Mouse (Mus musculus): Measurements from ENCODE around the gene Natd1.

Gene Natd1

GRCm38 (mm10) chr11:60931869-60932481 is 17.4 kb upstream of the Natd1 start, which contains the start of gene Map2k3:
Gene Map2k3 (plus strand): TSS chr11:60932033.
- peak; percentile 95 for DNase-seq (ENCODE audit: low spot score in 2 of 2)

GRCm38 (mm10) chr11:60931282-60931868 is 16.8 kb upstream of the Natd1 start:
- DNase-seq (ENCODE audit: low spot score in 2 of 2), result no peak

GRCm38 (mm10) chr11:60930724-60931281 is 16.3 kb upstream of the Natd1 start:
- no peak for DNase-seq (ENCODE audit: low spot score in 2 of 2)

DNA sequence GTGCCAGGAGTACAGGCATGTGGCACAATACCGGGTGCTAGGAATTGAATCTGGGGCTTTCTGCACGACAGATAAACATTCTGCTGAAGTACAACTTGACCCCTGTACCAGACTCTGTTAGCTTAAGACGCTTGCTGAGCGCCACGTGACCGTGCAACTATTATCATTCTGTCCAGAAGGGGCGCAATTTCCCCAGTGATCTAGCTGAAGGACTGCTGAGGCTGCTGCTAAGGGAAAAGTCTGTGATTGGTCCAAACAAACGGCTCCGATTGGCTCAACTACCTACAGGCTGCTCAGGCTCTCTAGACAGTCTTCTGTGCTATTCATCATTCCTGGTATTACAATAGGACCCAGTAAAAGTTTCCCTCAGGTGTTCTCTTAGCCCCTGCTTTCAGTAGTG is 12.7 kb upstream of the Natd1 start:
- peak; percentile 78 to 91 for DNase-seq (ENCODE audit: low spot score in 2 of 2)

- no peak for DNase-seq (ENCODE audit: low spot score in 2 of 2)
Observed at GRCm38 (mm10) chr11:60924981-60925380, 10.4 kb upstream of the Natd1 start.

DNA sequence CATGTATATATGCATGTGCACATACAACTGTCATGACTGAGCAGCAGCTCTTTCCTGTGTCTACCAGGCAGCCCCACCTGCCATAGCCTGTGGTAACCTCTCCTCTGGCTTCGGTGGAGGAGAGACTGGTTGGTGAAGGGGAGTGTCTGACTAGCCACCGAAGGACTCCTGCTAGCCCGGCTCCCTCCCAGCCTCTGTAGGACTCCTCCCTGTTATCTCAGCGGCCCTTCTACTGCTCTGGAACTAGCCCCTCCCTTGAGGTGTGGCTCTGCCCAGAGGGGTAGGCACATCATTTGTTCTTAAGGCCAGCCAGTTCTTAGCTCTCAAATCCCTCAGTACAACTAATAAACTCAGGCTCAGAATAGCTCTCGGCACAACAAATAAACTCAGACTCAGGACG is 9.9 kb upstream of the Natd1 start:
- peak; percentile 61 to 67 for DNase-seq (ENCODE audit: low spot score in 2 of 2)

GRCm38 (mm10) chr11:60922964-60923363 is 8.4 kb upstream of the Natd1 start:
- DNase-seq (ENCODE audit: low spot score in 2 of 2), result no peak

DNA sequence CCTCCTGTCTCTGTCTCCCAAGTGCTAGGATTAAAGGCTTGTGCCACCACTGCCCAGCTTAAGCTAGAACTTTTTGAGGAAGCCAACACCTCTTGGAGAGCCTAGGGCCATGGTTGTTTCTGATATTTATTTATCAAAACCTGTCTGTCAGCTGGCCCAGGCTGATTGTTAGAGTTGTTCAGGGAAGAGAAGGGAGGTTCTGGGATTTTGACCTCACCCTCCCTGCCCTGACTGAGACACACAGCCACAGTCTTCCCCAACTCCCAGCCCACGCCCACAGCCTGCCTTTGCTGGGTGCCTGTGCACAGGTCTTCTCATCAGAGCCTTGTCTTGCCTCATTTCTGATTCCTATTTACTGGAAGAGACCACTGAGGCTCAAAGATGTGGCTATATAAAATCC is 7.6 kb upstream of the Natd1 start:
- peak in 1 of 2 experiments; percentile 33 for DNase-seq (ENCODE audit: low spot score in 2 of 2)

- DNase-seq (ENCODE audit: low spot score in 2 of 2), result no peak
Observed at GRCm38 (mm10) chr11:60920021-60920420, 5.5 kb upstream of the Natd1 start.

DNA sequence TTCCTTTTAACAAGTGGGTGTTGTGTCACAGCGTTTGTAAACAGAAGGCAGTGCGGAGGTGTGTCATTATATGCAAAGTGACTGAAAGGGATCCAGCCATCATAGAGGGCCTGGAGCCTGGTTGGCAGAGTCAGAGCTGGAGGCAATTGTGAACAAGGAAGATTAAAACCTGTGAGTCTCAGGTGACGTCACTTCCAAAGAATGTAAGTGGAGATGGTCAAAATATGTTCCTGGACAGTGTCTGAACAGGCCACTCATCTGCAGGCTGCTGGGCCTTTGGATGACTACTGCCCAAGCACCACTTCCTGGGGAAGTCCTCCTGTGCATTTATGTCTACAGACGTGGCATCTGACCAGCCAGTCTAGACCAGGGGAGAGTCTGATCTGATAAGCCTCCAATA is 651 bp upstream of the Natd1 start:
- DNase-seq (ENCODE audit: low spot score in 2 of 2), result no peak

- peak; percentile 86 to 90 for DNase-seq (ENCODE audit: low spot score in 2 of 2)
Observed at GRCm38 (mm10) chr11:60913301-60914196, 1.0 kb downstream of the Natd1 start.

DNA sequence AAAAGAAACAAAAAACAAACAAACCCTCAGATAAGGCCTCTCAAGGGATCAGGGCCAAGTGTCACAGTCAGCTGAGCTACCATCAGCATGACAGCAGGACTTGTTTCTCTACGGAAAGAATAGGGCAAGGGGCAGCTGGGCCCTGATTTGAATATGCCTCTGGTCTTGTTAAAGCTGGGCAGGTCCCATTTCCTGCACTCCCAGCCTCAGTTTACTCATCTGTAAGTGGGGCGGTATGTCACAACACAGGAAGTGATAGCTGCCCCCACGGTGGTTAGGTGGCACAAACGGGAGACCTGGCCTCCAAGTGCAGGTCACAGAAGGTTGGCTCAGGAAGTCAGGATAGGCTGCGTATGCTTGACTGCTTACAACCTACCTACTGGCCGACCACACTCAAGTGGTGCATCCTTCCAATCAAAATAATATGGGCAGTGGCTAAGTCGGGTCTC is 2.0 kb downstream of the Natd1 start:
- DNase-seq (ENCODE audit: low spot score in 2 of 2), result no peak

DNA sequence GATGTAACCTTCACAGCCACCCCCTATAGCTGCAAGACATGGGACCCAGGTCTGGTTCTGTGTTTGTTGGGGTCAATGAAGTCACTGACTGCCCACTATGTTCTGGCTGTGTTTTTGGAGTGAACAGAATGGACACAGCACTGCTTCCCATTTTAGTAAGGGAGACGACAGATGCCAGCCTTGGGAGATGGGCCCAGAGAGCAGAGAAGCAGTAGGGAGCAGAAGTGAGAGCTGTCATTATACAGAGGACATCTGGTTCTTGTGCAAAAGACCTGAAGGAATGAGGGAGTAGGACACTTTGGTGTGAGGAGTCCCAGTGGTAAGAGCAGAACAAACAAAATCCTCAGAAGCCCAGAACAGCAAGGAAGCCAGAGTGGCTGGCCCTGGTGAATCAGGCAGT is 4.9 kb downstream of the Natd1 start:
- DNase-seq (ENCODE audit: low spot score in 2 of 2), result no peak

DNA sequence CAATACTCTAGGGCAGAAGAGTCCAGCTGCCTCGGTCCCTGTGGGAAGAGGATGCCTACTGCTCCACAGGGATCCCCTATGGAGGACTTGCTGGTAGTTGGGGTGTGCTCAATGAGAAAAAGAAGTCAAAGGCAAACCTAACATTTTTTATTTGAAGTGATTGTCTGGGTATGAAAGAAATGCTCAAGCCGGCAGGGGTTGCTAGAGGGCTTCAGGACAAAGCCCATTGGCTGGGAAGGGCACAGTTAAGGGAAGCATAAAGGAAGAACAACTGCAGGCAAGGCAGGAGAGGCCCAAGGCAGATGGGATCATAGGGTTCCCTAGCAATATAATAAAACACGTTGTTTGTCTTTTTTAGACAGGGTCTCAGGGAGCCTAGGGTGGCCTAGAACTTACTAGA is 6.5 kb downstream of the Natd1 start:
- DNase-seq (ENCODE audit: low spot score in 2 of 2), result no peak

- no peak for DNase-seq (ENCODE audit: low spot score in 2 of 2)
Observed at GRCm38 (mm10) chr11:60906449-60906848, 8.1 kb downstream of the Natd1 start.

GRCm38 (mm10) chr11:60905407-60906120 is 9.0 kb downstream of the Natd1 start:
- DNase-seq (ENCODE audit: low spot score in 2 of 2), result no peak

DNA sequence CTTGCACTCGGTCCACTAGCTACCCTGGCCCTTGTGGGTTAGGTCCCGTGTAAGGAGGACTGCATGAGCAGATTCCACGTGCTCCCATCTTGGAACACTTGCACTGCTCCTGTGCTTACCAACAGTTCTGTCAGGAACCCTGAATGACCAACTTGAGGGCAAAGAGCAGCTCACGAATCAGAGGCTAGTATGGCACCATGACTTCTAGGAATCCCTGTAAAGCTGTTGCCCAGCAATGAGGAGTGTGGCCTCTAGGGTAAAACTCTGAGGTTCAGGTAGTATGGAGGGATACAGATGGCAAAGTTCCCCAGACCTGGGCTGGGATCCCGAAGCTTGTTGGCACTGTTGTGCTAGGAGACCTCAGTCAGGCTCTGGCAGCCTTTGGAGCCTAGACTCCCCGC is 10.9 kb downstream of the Natd1 start:
- DNase-seq (ENCODE audit: low spot score in 2 of 2), result no peak

- no peak for DNase-seq (ENCODE audit: low spot score in 2 of 2)
Observed at GRCm38 (mm10) chr11:60902486-60902885, 12.1 kb downstream of the Natd1 start.

- no peak for DNase-seq (ENCODE audit: low spot score in 2 of 2)
Observed at GRCm38 (mm10) chr11:60902001-60902400, 12.5 kb downstream of the Natd1 start.

- no peak for DNase-seq (ENCODE audit: low spot score in 2 of 2)
Observed at GRCm38 (mm10) chr11:60895915-60896314, 18.6 kb downstream of the Natd1 start.

- DNase-seq (ENCODE audit: low spot score in 2 of 2), result no peak
Observed at GRCm38 (mm10) chr11:60890744-60891143, 23.8 kb downstream of the Natd1 start.

DNA sequence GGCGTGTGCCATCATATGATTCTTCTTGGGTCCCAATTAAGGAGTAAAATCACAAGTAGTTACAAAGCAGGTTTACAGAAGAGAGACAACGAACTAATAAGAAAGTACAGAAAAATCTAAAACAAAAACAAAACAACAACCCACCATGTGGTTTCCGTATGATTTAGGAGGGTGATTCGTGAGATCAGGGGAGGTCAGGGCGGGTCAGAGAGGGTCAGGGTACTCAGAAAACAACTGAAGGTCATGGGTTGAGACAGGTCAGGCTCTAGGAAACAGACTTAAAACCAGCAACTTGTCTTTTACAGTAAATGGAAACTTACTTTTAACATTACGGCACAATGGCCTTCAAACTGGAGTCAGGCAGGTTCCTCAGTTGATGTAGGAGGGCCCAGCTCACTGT is 24.3 kb downstream of the Natd1 start:
- DNase-seq (ENCODE audit: low spot score in 2 of 2), result no peak
